Mouse (Mus musculus) telencephalon, adult 2 months (tissue): ENCODE results near the gene Hoxa7.

Source experiments
- DNase-seq: peaks from one replicate; pipeline ENCODE4 v3.0.0-alpha.2; 2011; ENCODE audit warnings: low read depth, low spot score

Gene Hoxa7

GRCm38 (mm10) chr6:52213119-52213986, 8.3 kb downstream of the Hoxa7 start, which contains the start of the genes Hoxa3 and Gm28308:
TSS of gene Hoxa3 (minus strand) at chr6:52213336.
TSS of gene Gm28308 (minus strand) at chr6:52213339.
- DNase-seq: no peak

- no peak for DNase-seq
Observed at GRCm38 (mm10) chr6:52212556-52213118, 9.0 kb downstream of the Hoxa7 start.

GRCm38 (mm10) chr6:52211961-52212360, 9.7 kb downstream of the Hoxa7 start:
- DNase-seq: no peak

GRCm38 (mm10) chr6:52211170-52211935, 10.3 kb downstream of the Hoxa7 start:
- no peak for DNase-seq

GRCm38 (mm10) chr6:52209685-52210046, 12.0 kb downstream of the Hoxa7 start:
- no peak for DNase-seq

GRCm38 (mm10) chr6:52208868-52209684, 12.6 kb downstream of the Hoxa7 start:
- no peak for DNase-seq

- no peak for DNase-seq
Observed at GRCm38 (mm10) chr6:52208072-52208867, 13.4 kb downstream of the Hoxa7 start, which contains the start of gene Hoxa6. TSS of gene Hoxa6 (minus strand) at chr6:52208722.

GRCm38 (mm10) chr6:52207684-52207976, 14.0 kb downstream of the Hoxa7 start:
- no peak for DNase-seq

GRCm38 (mm10) chr6:52206882-52207683, 14.6 kb downstream of the Hoxa7 start:
- no peak for DNase-seq

- no peak for DNase-seq
Observed at GRCm38 (mm10) chr6:52205638-52206621, 15.7 kb downstream of the Hoxa7 start.

- no peak for DNase-seq
Observed at GRCm38 (mm10) chr6:52205221-52205620, 16.4 kb downstream of the Hoxa7 start.

GRCm38 (mm10) chr6:52204050-52204752, 17.5 kb downstream of the Hoxa7 start, which contains the start of gene Hoxa5:
TSS of gene Hoxa5 (minus strand) at chr6:52204587.
- DNase-seq: no peak

- no peak for DNase-seq
Observed at GRCm38 (mm10) chr6:52203371-52204049, 18.1 kb downstream of the Hoxa7 start.

- DNase-seq: no peak
Observed at GRCm38 (mm10) chr6:52203121-52203370, 18.6 kb downstream of the Hoxa7 start.

GRCm38 (mm10) chr6:52202362-52203120, 19.1 kb downstream of the Hoxa7 start:
- DNase-seq: no peak

GRCm38 (mm10) chr6:52201269-52201668, 20.4 kb downstream of the Hoxa7 start:
- no peak for DNase-seq

GRCm38 (mm10) chr6:52200751-52201250, 20.9 kb downstream of the Hoxa7 start:
- no peak for DNase-seq
